In the genomic region with DNA sequence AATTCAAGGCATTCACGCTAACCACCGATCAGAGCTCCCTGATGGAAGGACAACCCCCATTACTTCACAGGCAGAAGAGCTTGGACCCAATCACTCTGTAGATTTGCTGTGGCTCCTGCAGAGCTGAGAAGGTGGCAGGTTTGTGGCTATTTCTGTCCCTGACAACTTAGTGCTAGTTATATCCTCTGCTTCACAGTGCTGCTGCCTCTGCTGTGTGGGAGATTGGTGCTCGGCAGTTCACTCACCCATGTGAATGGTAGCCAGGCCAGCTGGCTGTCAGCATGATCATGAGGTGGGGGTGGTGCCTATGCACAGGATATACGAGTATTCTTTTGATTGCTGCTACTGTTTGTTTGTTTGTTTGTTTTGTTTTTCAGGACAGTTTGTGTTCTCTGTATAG, we compare ENCODE assay signal across 15 mouse cellular contexts.
DNase-seq lines count a peak whose midpoint lies in the region; ATAC-seq and TF ChIP-seq lines count a peak whose summit lies in the region.
"Had no signal": no experiment of that assay in that cellular context is flagged by ENCODE, and none has a peak within 500 bp of the region (broad histone marks: within the 10 kb centered on the region; RNA-seq: fewer than 3 reads in every experiment).

No protein-coding gene starts in this region.

- TF ChIP-seq POLR2A in cerebellum, adult 2 months (IDR thresholded peaks at IDR 0.05; ENCODE audit: borderline replicate concordance, insufficient read depth, low read length) = no peak

- TF ChIP-seq CTCF in cerebellum, adult 2 months (IDR thresholded peaks at IDR 0.05; ENCODE audit: borderline replicate concordance, insufficient read depth, low read depth, low read length) = no peak

- peak; percentile 96 for ATAC-seq in frontal cortex, adult (ENCODE audit: low TSS enrichment)
- ATAC-seq: inflammation-experienced regulatory T-cells, adult 6 months had no signal

- H3K27me3 ChIP-seq in cerebellum, adult 2 months (ENCODE audit: control insufficient read depth, insufficient read depth, low read length) = no peaks in the 10 kb centered on the region
- H3K27me3 ChIP-seq: liver, embryonic 15.5 days had no signal

- WGBS in cerebellum, adult 2 months = 36% methylated on average over 4 of the region's 4 CpGs

- intact Hi-C loops in heart, postnatal 10 days (cut with DNase I) = no loop called here

- H3K27ac ChIP-seq in cerebellum, adult 2 months (ENCODE audit: insufficient read depth, low read length) = no peak overlapping the region
- H3K27ac ChIP-seq: liver, embryonic 15.5 days; stomach, postnatal 0 days had no signal

- H3K4me1 ChIP-seq in cerebellum, adult 2 months (ENCODE audit: control insufficient read depth, insufficient read depth, low read length) = no peaks in the 10 kb centered on the region; the same call in 1 of the 2 replicates

- no peak overlapping the region for H3K4me3 ChIP-seq in cerebellum, adult 2 months (replicated peaks; ENCODE audit: insufficient read depth, low read depth, low read length)
- H3K4me3 ChIP-seq: erythroblast, embryonic 14.5 days; liver, embryonic 15.5 days had no signal

- DNase-seq in frontal cortex, postnatal 10 days (ENCODE audit: low spot score in 2 of 2) = no peak
- peak; percentile 17 to 54 for DNase-seq in frontal cortex, postnatal 36 days (ENCODE audit: low spot score in 2 of 2)
- DNase-seq in heart, postnatal 10 days = peak; percentile 56 to 78
- DNase-seq in left cerebral cortex, adult 9 months (ENCODE audit: low spot score in 2 of 2) = peak; percentile 6 to 23
- DNase-seq in retina, embryonic 14.5 days (ENCODE audit: low spot score) = no peak
- no peak for DNase-seq in ovary, adult 18-20 months (ENCODE audit: low spot score)
- no peak for DNase-seq in cerebellum, adult 2 months
- DNase-seq: gastrocnemius, postnatal 10 days; layer of hippocampus, postnatal 36 days; retina, postnatal 1 day had no signal

Comparison
In these comparisons a context has a peak if more than half of its experiments do, and no peak if none do; other contexts are left out.
1. DNase-seq: peak in frontal cortex, postnatal 36 days (2 of 2), heart, postnatal 10 days (2 of 2) and left cerebral cortex, adult 9 months (2 of 2); none in frontal cortex, postnatal 10 days (0 of 2), retina, embryonic 14.5 days (single experiment), ovary, adult 18-20 months (single experiment) and cerebellum, adult 2 months (0 of 2).